Mouse (Mus musculus) megakaryocyte progenitor cell, adult 5-6 weeks (primary cell): Measurements from ENCODE around the gene Hdac9. TPM values are rescaled to one million over a fixed set of nuclear protein-coding genes. Genes with fewer than 3 reads are reported as not detected.
A peak's percentile ranks its signal among the peaks of the same experiment; 100 is the strongest.
"Not testable (repeated sequence)": the region's sequence is repeated elsewhere in the genome, so short reads cannot be mapped to it uniquely, and the experiment has no call there.

Source experiments
- ATAC-seq: replicated peaks from 2 replicates; pipeline ENCODE4 v1.8.0; 2016; ENCODE audit warnings: mild to moderate bottlenecking, moderate TSS enrichment, inconsistent platforms; ENCODE audit not compliant: poor library complexity
- total RNA-seq, 2 experiments: library from RNA; stranded (forward) in 1 of 2; stranded (reverse) in 1 of 2; fragments of 157-497, 149-512 nt in 1 of 2; fragments of 200-1000 nt in 1 of 2; gene quantifications; 2 replicates each; pipeline versions ENCODE4 v1.2.3 to v1.2.4; 2015 to 2017

Gene Hdac9
- total RNA-seq, 2 experiments from 2014 or later = 4.0 to 6.2 TPM

DNA sequence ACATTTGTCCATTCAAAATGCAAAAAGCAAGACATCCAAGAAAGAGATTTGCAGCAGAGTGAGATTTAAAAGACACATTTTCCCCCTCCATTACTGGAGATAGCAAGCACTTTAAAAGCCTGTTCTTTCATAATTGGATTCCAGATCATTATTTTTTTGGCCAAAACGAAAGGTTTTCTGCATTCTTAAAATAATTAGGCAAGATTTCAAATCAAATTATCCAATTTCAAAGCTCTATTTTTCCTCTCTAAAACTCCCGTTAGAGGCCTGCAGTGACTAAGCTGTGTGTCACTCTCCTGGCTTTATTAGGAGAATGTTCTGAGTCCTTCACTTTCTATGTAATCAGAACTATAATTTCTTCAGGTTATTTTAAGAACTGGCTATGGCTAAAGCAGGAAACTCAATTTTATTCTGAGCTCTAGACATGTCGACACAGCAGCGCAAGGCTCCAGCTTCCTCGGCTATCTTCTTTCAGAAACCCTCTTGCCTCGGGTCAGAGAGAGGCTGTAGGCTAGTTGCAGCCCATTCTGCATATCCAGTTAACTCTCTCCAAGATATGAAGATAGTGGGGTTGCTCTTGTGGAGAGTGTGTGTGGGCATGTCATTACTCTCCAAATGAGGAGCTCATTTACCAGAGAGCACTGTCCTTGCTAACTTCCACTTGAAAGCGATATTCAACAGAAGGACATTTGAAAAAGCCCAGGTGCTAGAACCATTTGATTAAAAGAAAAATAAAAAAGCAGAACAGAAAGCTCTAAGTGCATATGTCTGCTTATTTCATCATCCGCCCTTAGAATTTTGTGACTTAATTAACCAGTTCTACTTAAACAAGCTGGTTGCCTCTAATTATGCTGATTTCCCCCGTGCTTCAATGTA is 417.9 kb downstream of the Hdac9 start:
- peak; percentile 31; the same call in 1 of the 2 replicates for ATAC-seq

DNA sequence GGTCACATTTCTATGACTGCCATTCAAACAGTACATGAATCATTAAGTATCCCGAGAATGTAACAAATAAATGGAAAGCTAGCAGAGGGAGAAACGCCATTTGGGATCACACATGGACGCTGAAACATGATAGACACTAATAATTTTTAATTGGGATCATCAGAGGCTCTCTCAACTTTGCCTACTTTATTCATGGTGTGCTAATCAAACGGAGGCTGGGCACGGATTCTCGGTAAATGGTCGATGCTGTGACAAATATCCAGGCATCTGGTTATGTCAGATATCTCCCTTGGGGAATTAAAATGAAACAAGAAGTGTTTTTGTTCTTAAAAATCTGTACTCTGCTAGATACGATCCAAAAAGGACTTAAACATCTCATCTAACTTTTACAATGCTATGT is 418.6 kb downstream of the Hdac9 start:
- no peak for ATAC-seq

DNA sequence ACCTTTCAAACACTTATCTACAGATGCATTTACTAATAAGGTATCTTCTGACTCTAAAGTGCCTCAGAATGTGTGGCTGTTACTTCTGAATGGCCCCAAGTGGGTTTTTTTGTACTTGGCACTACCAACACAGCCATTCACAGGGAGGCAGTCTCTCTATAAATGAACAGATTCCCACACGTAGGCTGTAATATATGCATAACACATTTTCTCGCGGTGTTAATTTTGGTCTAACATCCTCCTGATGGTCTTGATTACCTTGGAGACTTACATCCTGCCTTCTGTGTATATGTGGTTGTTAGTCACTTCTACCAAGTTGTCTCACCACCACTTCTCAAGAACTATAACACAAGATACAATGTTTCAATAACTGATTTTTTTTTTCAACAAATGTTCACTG is 419.2 kb downstream of the Hdac9 start:
- no peak for ATAC-seq

DNA sequence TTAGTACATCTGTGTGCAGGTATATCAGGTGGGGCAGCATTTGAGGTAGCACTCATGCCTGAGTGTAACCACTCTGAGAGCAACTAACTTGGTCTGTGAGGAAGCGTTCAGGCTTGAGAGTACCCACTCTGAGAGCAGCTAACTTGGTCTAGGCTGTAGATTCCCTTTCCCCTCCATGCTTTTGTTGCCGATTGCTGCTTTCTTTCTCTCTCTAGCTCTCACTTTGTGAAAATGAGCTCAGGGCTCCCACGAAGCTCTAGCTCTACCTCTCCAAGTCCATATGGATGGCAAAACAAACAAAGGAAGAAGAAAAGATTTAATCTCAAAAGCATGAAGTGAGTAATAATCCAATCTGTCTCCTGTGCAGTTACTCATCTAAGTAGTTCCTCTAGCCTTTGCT is 421.0 kb downstream of the Hdac9 start:
- ATAC-seq = 0 out of 2 replicates have a peak, but pooled peaks have one; percentile 11

DNA sequence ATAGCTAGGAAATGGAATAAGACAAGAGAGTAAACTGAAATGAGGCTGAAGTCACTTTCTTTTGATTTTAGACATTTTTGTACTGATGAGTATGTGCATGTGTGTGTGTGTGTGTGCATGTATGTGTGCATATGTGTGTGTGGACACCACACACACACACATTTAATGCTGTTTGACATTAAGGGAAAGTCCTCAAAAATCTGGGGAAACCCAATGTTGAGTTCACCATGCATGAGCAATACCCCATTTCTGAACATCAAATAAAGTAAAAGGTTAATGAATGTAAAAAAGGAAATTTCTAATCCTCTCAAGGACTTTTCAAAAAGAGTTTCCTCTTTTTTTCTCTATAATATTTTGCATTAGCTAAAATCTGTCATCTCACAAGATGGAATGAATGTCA is 427.3 kb downstream of the Hdac9 start:
- no peak for ATAC-seq

DNA sequence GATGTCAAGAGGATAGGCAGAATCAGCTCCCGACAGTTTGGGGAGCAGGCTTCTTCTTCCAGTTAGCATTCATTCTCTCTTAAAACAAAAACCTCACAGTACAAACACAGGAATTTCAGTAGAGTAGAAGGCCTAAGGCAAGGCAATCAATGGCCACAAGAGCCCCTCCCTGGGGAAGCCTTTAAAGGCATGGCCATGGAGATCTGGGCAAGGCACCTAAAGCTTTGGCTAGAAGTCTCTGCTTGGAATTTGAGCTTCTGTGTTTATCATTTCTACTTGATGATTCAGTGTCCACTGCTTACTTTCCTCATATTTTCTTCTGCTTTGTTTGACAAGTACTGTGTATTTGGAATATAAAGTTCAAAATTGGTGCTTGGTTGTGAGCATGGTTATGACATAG is 429.2 kb downstream of the Hdac9 start:
- ATAC-seq = no peak

DNA sequence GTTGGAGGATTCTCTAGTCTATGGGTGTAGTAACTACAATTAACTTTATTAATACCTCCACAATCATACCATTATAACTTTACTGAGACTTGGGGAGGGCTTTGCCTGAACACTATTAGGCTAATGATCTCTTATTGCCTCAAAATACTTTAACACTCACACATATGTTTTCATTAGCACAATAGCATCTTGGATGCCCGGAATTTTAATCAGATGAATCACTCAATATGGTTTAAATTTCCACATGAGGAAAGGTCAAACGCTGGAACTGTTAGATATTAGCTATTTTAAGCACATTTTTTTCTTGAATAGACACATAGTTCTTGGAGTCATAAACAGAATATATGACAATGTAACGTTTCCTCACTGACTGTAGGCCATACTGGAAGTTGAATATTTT is 429.9 kb downstream of the Hdac9 start:
- no peak for ATAC-seq

DNA sequence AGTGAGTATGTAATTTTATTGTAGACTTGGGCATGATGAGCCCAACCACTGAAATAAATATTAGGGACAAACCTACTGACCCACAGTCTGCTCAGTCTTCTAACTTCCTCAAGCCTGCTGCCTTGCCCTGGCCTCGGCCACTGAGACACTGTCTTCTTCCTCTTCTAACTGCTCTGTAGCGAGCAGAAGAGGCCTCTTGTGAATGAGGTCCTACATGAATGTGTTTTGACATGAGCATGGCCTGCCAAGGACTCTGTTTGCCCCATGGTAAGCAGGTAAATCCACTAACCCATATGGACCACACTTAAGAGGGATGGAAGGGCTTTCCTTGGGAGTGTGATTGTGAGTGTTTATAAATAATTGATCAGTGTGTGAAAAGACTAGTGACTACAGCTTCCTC is 430.9 kb downstream of the Hdac9 start:
- ATAC-seq = peak; percentile 48

DNA sequence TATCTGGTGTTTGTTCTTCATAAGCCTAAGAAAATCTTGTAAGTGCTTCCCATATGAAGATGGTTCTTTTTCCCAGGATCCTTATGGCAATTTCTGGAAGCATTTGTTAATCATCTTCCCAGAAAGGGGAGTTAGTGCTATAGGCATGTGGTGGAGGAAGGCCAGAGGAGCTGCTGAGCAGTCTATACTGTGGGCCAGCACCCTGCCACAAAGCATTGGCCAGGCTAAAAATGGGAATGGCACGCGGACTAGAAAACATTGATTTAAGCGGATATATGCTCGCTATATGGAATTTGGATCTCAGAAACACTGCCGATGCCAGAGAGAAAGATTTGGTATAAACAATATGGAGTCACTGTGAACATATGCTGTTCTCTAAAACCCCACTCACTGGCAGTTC is 435.2 kb downstream of the Hdac9 start:
- ATAC-seq = no peak

DNA sequence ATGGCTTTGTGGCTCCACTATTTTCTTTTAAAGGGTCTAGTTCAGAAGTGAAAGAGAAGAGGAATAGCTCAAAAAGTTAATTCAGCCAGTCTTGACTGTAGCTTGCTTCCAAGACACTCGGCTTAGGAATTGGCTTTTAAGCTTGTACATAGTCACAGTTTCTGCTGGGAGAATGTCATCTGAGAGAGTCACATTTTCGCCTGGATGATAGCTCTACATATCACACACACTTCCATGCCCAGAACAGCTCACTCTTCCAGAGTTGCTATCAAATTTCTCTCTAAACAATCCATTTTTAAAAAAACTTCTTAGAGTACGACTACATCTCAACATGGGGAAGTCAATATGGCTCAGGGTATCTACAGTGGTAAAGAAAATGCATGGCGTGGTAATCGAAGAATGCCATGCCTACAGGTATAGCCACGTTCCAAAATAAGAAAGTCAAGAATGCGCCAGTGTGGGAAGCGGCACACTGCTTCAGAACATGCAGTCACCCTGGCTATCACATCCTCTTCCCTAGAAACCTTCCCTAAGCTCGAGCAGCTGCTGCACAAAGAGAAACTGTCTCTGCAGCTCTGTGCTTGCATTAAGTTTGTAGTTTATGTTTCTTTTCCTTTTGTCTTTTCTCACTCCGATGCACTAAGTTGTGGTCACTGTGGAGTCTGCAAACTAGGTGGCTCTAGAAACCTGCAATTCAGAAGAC is 443.8 kb downstream of the Hdac9 start:
- ATAC-seq = no peak

DNA sequence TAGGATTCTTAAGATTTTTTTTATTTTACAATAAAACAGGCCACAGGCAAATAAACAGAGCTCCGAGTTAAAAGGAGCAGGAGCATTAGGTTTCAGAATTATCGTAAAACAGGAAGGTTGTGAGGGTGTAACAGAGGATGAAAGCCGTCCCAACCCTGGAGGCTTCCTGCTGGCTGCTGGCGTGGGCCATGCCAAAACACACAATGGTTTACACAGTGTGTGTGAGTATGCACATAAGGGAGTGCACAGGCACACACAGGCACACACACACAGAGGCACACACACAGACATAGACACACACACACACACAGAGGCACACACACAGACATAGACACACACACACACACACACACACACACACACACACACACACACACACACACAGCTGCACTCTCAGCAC is 444.4 kb downstream of the Hdac9 start:
- no peak for ATAC-seq

DNA sequence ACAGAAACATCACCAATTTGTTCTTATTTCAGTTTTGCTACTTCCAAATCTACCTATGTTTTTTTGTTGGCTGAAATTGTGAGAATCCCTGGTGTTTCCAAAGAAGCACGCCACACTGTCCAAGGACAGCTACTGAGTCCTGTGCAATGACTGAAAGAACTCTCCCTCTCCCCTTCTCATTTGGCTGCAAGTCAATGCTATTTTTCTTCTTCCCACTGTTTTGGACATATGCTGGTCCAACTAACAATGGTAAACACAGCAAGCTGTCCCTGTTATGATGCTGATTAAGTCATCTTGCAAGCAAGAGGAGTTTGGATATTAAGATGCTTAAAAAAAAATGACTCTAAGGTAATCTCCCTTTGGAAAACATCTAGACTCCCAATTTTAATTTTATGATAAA is 455.2 kb downstream of the Hdac9 start:
- no peak for ATAC-seq

DNA sequence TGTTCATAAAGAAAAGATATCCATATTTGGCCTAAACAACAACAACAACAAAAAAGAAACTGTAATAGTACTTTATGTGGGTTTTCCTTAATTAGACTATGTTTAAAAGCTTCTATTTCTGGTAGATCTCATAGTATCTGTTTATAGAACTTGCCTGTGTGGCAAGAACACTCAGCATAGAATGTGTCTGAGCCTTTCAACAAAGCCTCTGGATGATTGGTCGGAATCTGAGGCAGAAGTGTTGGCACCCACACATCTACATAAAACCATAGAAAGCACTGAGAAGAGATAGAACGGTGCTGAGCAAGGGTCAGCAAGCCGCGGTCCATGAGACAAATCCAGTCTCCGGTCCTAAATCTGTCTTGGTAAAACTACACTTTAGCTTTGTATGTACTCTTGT is 464.3 kb downstream of the Hdac9 start:
- ATAC-seq = no peak

DNA sequence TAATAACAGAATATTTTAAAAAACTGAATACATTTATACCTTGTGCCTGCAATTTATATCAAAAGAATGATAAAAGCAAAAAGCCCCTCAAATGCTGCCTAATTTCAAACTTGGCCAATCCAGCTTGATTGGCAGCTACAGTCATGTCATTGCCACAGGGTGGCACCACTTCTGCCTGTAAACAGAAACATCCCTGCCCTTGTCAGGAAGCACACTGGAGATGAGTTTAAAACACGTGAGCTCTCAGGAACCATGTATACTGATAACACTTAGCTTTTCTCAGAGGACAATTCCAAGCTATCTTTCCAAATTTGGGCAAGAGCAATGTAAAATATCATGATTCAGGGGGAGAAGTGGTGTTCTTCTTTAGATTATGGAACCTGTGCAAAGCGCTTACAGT is 465.7 kb downstream of the Hdac9 start:
- ATAC-seq = peak; percentile 54; the same call in 1 of the 2 replicates

DNA sequence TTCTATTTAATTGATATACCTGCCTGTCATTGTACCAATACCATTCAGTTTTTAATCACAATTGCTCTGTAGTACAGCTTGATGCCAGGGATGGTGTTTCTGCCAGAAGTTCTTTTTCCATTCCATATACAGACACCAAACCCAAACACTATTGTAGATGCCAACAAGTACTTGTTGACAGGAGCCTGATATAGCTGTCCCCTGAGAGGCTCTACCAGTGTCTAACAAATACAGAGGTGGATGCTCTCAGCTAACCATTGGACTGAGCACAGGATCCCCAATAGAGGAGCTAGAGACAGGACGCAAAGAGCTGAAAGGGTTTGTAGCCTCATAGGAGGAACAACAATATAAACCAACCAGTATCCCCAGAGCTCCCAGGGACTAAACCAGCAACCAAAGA is 472.2 kb downstream of the Hdac9 start:
- ATAC-seq = not testable (repeated sequence)

DNA sequence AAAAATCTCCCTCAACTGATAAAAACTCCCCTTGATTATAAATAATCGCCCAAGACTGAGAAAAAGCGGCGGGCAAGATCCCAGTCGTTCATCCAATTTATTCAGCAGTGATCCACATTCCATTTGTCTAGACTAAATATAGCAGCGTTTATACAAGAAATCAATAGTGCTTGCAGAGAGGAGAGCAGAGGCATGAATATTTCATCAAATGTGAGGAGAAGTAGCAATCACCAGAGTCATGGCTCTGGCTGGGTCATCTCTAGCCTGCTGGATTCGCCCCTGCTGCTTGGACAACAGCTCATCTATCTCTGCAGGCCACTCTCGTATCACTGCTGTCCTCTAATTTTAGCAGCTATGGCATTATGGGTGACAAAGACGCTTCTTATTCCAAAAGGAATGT is 476.0 kb downstream of the Hdac9 start:
- no peak for ATAC-seq

DNA sequence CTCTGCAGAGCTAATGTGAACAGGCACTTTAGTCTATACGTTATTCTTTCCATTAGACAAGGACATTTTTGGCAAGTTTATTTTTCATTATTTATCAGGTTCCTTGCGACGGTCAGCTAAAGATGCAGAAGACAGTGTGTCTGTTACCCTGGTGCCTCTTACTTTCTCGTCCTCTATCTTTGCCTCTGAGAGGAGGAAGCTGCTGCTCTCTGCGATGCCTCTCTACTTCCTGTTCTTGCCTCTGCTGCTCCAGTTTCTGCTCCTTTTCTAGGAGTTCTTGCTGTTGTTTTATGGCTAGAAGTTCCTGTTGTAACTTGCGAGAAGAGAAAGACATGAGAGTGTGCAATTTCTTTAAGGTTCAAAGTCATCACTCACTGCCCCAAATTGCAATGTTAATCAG is 484.0 kb downstream of the Hdac9 start:
- ATAC-seq = peak; percentile 81

DNA sequence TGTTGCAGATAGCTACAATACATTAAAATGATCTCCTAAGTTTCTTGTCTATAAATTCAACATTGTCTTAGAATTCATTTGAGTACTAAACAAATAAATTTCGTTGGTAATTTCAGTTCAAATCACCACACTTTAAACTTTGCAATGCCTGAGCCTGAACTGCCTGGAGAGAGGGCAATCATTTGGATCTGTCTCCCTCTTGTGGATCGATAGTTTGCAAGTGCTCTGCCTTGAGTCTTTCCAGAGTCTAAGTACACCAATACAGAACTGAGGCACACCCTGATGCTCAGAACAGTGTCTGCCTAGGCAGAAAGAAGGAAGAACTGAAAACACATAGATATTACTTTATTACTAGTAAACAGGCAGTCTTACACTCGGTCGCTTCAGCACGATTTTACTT is 484.4 kb downstream of the Hdac9 start:
- peak; percentile 76 for ATAC-seq

DNA sequence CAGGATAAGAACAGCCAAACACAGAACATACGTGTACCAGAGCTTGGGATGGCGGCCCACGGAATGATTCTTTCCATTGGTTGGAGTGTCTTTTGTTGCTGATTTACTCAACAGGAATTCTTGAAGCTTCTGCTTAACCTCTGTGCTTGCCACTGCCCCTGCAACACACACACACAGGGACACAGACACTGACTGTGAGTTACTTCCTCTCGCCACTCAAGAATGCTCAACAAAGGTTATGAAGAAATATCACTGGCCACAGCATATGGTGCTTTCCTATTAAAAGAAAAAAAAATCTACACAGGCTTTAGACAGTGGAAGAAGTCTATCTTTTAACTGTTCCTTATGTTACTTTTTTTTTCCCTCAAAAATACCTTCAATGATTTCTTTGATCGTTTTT is 485.1 kb downstream of the Hdac9 start:
- peak; percentile 80 for ATAC-seq

DNA sequence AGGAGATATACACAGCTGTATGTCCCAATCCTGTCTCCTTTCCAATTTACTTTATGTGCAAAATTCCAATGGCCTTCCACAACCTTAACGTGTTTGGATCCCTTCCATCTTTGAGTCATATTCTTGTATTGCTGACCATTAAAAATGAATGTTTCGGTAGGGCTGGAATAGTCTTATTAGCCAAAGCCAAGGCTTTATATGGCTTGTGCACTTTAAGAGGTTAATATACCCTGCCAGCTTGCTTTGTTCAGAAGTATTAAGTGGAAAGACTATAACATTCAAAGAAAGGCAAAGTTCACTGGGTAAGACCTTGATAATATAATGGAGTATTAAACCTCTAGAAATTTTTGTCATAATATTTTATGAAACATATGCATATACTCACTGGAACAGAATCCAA is 491.4 kb downstream of the Hdac9 start:
- no peak for ATAC-seq

DNA sequence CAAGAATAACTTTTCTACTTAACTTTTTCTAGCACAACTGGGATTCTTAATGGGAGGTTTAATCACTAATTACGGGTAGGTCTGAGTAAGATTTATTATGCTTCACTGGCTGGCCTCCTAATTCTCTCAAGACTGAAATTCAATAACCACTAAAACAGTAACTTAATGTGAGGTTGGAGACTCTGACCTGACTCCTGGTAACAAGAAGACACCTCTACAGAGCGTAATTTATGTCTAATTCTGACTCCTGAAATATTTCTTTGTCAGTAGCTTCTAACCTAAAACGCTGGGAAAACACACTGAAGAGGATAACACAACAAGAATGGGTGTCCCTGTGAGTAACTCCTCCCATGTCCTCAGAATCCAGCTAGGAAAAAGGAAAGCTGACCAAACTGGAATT is 508.8 kb downstream of the Hdac9 start:
- no peak for ATAC-seq

DNA sequence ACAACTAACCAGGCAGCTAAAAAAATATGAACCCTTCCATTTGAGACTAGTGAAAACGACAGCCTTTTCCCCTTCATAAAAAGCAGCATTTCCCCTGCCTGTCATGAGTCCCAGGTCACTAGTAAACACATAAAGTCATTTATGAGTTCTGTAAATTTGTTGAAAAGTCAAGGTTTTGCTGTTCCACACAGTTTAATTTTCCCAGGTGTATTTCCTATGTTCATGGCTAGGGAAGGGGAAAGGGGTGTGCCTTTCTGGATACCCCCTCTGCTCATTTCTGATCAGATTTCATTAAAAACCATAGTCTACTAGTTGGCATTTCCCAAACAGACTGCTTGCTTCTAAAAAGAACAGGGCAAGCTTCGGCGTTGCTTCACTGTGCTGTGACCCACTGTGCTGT is 509.8 kb downstream of the Hdac9 start:
- no peak for ATAC-seq
